Mouse (Mus musculus) hindbrain, embryonic 12.5 days (tissue): ENCODE results near the gene Atp1a3. TPM values are rescaled to one million over a fixed set of nuclear protein-coding genes. Genes with fewer than 3 reads are reported as not detected.

Experiments
- ATAC-seq: fragments of 200-750 bp; cut with Nextera tagmentation; 2 replicates; pipeline ENCODE4 v1.8.0; 2017; ENCODE audit warnings: moderate TSS enrichment; ENCODE audit not compliant: low FRiP score
- H3K27ac ChIP-seq: fragments of 300-500 bp; sonication (generic); 2 replicates; pipeline ENCODE4 v1.5.1; 2016; ENCODE audit warnings: mild to moderate bottlenecking
- H3K27me3 ChIP-seq: fragments of 300-500 bp; sonication (generic); 2 replicates; pipeline ENCODE4 v1.6.1; 2016; ENCODE audit warnings: mild to moderate bottlenecking
- H3K36me3 ChIP-seq: fragments of 300-500 bp; sonication (generic); 2 replicates; pipeline ENCODE4 v1.6.1; 2016; ENCODE audit warnings: mild to moderate bottlenecking
- H3K4me1 ChIP-seq: fragments of 300-500 bp; sonication (generic); 2 replicates; pipeline ENCODE4 v1.6.1; 2016
- H3K4me2 ChIP-seq: fragments of 300-500 bp; sonication (generic); replicated peaks from 2 replicates; pipeline ENCODE4 v1.6.1; 2016; ENCODE audit warnings: mild to moderate bottlenecking
- H3K4me3 ChIP-seq: fragments of 300-500 bp; sonication (generic); 2 replicates; pipeline ENCODE4 v1.5.1; 2016; ENCODE audit warnings: mild to moderate bottlenecking
- H3K9ac ChIP-seq: fragments of 300-500 bp; sonication (generic); 2 replicates; pipeline ENCODE4 v1.6.1; 2016; ENCODE audit warnings: mild to moderate bottlenecking, moderate library complexity
- H3K9me3 ChIP-seq: fragments of 300-500 bp; sonication (generic); replicated peaks from 2 replicates; pipeline ENCODE4 v1.6.1; 2016; ENCODE audit warnings: mild to moderate bottlenecking
- whole genome bisulfite sequencing: fragments of 180-500 bp; shearing (Covaris S2); methylation state at CpG from one replicate; pipeline ENCODE4 v1.1.7; 2016; 5-methylcytosine and 5-hydroxymethylcytosine counted together
- polyA plus RNA-seq: library from polyadenylated mRNA; unstranded; fragments of >200 nt; fragmentation: Nextera tagmentation; extraction: Ambion mirVana; gene quantifications from 2 replicates; pipeline ENCODE4 v1.2.1, GENCODE M21; 2016

Gene Atp1a3
- polyA plus RNA-seq, 1 experiment from 2014 or later = 110 TPM

DNA sequence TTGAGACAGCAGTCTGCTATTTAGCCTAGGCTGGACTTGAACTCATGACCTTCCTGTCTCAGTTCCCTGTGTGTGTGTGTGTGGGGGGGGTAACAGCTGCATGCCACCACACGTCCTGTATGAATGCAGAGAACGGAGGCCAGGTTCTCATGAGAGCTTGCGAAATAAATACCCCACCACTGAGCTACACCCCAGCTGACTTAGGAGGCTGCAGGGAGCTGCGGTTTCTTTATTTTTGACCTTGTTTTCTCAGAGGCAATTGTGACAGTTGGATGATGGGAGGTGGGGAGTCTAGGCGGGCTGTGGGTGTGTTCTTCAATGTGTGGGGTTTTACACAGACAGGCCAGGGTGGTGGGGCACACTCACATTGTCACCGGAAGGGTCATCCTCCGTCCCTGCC lies 5.5 kb downstream of the Atp1a3 start:
- Histone ChIP-seq H3K4me1 (peaks cover 22% of the 10 kb centered on the region), H3K9ac (no peak overlapping the region), H3K4me3 (no peak overlapping the region), H3K36me3 (peaks cover 34% of the 10 kb centered on the region), H3K27me3 (peaks cover 16% of the 10 kb centered on the region), H3K27ac (no peak overlapping the region), H3K9me3 (no peaks in the 10 kb centered on the region), H3K4me2 (no peak overlapping the region)
- WGBS = 77% methylated on average over 7 of the region's 7 CpGs
- ATAC-seq = no peak

DNA sequence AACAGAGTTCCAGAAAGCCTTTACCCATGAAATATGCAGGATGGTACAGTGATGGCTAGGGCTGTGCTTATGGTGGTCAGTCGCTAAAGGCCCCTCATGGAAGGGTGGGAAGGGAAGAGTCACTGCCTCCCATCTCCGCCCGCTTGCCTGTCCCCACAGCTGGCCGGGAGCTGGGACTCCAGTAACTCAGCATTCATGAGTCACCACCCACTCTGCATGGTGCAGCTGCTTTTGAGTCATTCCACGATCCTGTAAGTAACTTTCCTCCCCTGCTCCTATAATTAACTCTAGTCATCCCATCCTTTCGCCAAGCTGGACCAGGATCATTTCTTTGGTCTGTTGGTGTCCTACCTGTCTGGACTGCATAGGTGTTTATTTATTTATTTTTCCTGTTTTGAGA lies 12.7 kb downstream of the Atp1a3 start:
- Histone ChIP-seq H3K36me3 (peaks cover 84% of the 10 kb centered on the region), H3K4me3 (no peak overlapping the region), H3K27me3 (peaks cover 8% of the 10 kb centered on the region; the same call in 1 of the 2 replicates), H3K9ac (no peak overlapping the region), H3K27ac (no peak overlapping the region), H3K9me3 (no peaks in the 10 kb centered on the region), H3K4me2 (no peak overlapping the region), H3K4me1 (no peaks in the 10 kb centered on the region)
- 81% methylated on average over 6 of the region's 6 CpGs for WGBS
- no peak for ATAC-seq

DNA sequence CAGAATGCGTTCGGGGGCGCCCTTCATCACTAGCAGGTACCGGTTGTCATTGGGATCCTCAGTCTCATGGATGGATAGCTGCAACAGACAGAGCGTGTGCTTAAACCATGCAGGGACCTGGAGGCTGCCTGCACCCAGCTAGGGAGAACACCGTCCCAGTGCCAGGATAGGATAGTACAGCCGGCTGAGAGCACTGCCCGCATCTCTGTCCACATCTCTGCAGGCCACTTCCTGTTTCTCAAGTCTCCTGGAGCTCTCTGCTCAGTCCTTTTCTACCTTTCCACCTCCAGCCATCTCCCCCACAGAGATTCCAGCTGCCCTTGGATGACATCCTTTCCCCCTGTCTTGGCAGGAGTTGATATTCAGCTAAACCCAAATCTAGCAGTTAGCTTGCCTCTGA lies 15.3 kb downstream of the Atp1a3 start:
- no peak overlapping the region for H3K4me3 ChIP-seq
- WGBS = 85% methylated on average over 8 of the region's 8 CpGs
- ATAC-seq = no peak
- H3K9me3 ChIP-seq = no peaks in the 10 kb centered on the region
- peaks cover 89% of the 10 kb centered on the region for H3K36me3 ChIP-seq
- H3K27me3 ChIP-seq = peaks cover 8% of the 10 kb centered on the region; the same call in 1 of the 2 replicates
- H3K4me1 ChIP-seq = no peaks in the 10 kb centered on the region
- no peak overlapping the region for H3K27ac ChIP-seq
- H3K4me2 ChIP-seq = no peak overlapping the region
- H3K9ac ChIP-seq = no peak overlapping the region

DNA sequence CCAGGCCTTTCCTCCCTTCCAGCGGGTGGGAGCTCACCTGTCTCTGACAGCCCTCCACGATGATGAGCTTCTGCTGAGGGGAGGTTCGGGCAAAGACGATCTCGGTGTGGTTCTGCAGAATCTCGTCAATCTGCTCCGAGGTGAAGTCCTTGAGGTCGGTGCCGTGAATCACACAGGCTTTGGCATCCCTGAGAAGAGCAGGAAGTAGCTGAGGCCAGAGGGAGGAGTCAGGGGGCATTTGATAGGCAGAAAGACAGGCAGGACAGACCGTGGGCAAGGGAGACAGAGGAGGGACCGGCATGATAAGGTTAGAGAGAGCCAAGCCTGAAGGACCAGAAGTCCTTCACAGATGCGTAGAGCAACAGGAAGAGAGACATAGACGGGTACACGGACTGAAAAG lies 17.8 kb downstream of the Atp1a3 start:
- H3K36me3 ChIP-seq = peaks cover 84% of the 10 kb centered on the region
- H3K4me3 ChIP-seq = no peak overlapping the region
- no peak overlapping the region for H3K9ac ChIP-seq
- WGBS = 88% methylated on average over 14 of the region's 14 CpGs
- H3K4me1 ChIP-seq = no peaks in the 10 kb centered on the region
- no peak overlapping the region for H3K27ac ChIP-seq
- no peak overlapping the region for H3K4me2 ChIP-seq
- H3K9me3 ChIP-seq = no peaks in the 10 kb centered on the region
- H3K27me3 ChIP-seq = peaks cover 7% of the 10 kb centered on the region; the same call in 1 of the 2 replicates
- ATAC-seq = no peak

DNA sequence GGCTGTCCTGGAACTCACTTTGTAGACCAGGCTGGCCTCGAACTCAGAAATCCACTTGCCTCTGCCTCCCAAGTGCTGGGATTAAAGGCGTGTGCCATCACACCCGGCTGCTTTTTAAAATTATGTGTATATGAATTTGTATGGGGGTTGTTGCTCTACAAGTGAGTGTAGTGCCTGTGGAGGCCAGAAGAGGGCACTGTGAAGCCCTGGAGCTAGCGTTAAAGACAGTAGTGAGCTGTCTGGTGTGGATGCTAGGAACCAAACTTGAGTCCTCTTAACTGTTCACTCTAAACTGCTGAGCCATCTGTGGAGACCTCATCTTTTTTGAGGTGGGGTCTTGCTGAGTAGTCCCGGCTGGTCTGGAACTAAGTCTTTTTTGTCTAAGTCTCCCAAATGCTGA lies 20.0 kb downstream of the Atp1a3 start:
- H3K27ac ChIP-seq = no peak overlapping the region
- H3K4me3 ChIP-seq = no peak overlapping the region
- H3K9me3 ChIP-seq = no peaks in the 10 kb centered on the region
- WGBS = 68% methylated on average over 5 of the region's 5 CpGs
- peaks cover 76% of the 10 kb centered on the region for H3K36me3 ChIP-seq
- no peaks in the 10 kb centered on the region for H3K27me3 ChIP-seq
- H3K4me1 ChIP-seq = no peaks in the 10 kb centered on the region
- no peak overlapping the region for H3K4me2 ChIP-seq
- no peak for ATAC-seq
- H3K9ac ChIP-seq = no peak overlapping the region

DNA sequence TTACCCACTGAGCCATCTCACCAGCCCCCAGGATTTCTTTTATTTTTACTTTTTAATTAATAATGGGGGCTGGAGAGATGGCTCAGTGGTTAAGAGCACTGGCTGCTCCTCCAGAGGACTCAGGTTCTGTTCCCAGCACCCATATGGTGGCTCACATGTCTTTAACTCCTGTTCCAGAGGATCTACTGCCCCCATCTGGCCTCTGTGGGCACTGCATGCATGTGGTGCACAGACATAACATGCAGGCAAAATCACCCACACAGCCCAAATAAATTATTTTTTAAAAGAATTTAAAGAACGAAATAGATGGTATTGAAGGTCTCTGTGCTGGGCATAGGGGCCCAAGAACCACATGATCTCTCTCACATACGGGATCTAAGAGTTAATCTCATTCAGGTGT lies 21.5 kb downstream of the Atp1a3 start:
- H3K27me3 ChIP-seq = no peaks in the 10 kb centered on the region
- no peak overlapping the region for H3K9ac ChIP-seq
- 90% methylated on average over 2 of the region's 2 CpGs for WGBS
- no peaks in the 10 kb centered on the region for H3K4me1 ChIP-seq
- peaks cover 77% of the 10 kb centered on the region for H3K36me3 ChIP-seq
- no peaks in the 10 kb centered on the region for H3K9me3 ChIP-seq
- no peak overlapping the region for H3K4me3 ChIP-seq
- no peak for ATAC-seq
- no peak overlapping the region for H3K27ac ChIP-seq
- H3K4me2 ChIP-seq = no peak overlapping the region

DNA sequence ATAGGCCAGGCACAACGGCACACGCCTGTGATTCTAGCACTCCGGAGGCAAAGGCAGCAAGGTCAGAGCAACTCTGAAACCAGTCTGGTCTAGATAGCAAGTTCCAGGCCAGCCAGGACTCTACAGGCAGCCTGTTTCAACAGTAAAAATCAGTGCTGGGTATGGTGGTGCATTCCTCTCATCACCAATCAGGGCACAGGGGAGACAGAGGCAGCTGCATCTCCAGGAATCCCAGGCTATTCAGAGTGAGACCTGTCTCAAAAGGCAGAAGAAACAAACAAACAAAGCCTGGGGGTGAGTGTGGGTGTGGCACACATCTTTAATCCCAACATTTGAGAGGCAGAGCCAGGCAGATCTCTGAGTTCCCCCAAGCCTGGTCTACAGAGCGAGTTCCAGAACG lies 22.4 kb downstream of the Atp1a3 start:
- peaks cover 77% of the 10 kb centered on the region for H3K36me3 ChIP-seq
- no peak overlapping the region for H3K4me2 ChIP-seq
- no peak overlapping the region for H3K27ac ChIP-seq
- ATAC-seq = no peak
- H3K9ac ChIP-seq = no peak overlapping the region
- no peaks in the 10 kb centered on the region for H3K27me3 ChIP-seq
- H3K9me3 ChIP-seq = no peaks in the 10 kb centered on the region
- H3K4me1 ChIP-seq = no peaks in the 10 kb centered on the region
- WGBS = 84% methylated on average over 5 of the region's 5 CpGs
- H3K4me3 ChIP-seq = no peak overlapping the region

DNA sequence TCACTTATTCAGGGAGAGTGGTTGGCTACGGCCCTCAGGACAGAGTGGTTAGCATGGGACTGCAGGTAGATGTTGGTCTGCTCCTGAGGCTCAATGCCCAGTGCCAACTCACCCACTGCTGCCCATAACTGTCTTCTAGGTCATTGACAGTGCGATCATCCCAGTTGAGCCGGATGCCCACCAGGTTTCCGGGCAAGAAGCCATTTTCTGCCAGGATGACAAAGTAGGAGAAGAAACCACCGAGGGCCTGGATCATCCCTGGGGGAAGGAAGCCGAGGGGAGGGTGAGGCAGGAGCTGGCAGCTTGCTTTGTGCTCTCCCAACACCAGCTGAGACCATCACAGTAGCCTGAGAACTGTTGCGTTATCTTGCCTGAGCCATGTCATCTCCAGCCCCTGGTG lies 25.3 kb downstream of the Atp1a3 start:
- Histone ChIP-seq H3K36me3 (peaks cover 60% of the 10 kb centered on the region), H3K4me1 (no peaks in the 10 kb centered on the region), H3K9ac (no peak overlapping the region), H3K9me3 (no peaks in the 10 kb centered on the region), H3K27me3 (no peaks in the 10 kb centered on the region), H3K27ac (no peak overlapping the region), H3K4me3 (no peak overlapping the region), H3K4me2 (no peak overlapping the region)
- no peak for ATAC-seq
- WGBS = 84% methylated on average over 7 of the region's 7 CpGs

DNA sequence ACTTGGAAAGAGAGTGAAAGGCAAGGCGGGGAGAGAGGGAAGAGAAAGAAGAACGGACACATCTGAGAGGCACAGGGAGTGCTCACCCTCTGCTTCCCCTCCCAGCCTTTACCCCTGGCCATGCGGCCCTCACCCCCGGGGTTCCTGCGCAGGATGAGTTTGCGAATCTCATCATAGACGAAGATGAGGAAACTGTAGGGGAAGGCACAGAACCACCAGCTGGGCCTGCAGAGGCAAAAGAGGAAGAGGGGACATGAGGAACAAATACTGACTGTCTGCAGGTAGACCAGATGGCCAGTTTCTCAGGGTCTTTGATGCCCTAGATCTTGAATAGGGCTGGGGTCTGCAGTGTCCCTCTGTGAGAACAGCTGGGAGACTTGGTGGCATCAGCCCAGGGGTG lies 27.0 kb downstream of the Atp1a3 start:
- no peaks in the 10 kb centered on the region for H3K27me3 ChIP-seq
- peaks cover 46% of the 10 kb centered on the region for H3K36me3 ChIP-seq
- WGBS = 75% methylated on average over 7 of the region's 7 CpGs
- no peak overlapping the region for H3K4me2 ChIP-seq
- no peak overlapping the region for H3K27ac ChIP-seq
- H3K4me3 ChIP-seq = no peak overlapping the region
- H3K9ac ChIP-seq = no peak overlapping the region
- H3K9me3 ChIP-seq = no peaks in the 10 kb centered on the region
- no peaks in the 10 kb centered on the region for H3K4me1 ChIP-seq
- no peak for ATAC-seq

DNA sequence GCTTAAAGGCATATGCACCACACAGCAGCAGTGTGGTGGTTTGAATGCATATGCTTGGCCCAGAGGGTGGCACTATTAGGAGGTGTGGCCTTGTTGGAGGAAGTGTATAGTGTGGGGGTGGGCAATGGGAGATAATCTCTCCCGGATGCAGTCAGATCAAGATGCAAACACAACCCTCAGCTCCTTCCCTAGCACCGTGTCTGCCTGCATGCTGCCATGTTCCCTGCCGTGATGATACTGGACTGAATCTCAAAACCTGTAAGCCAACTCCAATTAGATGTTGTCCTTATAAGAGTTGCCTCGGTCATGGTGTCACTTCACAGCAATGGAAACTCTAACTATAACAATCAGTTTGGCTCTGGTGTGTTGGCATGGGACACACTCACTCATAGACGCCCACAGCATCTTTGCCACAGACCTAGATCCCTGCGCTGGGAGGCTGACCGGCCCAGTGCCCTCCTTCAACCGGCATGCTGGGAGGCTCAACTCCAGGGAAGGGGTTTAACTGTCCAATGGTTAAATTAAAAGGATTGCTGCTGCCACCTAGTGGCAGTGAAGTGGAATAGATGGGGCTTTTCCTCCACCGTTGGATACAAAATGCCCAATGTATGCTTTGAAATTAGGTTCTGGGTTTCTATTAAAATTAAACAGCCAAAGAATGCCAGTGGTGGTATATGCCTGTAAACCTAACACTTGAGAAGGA lies 30.7 kb downstream of the Atp1a3 start:
- Histone ChIP-seq H3K4me2 (no peak overlapping the region), H3K27ac (no peak overlapping the region), H3K9ac (no peak overlapping the region), H3K9me3 (no peaks in the 10 kb centered on the region), H3K4me3 (no peak overlapping the region), H3K4me1 (peaks cover 11% of the 10 kb centered on the region), H3K36me3 (peaks cover 27% of the 10 kb centered on the region), H3K27me3 (no peaks in the 10 kb centered on the region)
- WGBS = 32% methylated on average over 9 of the region's 9 CpGs
- ATAC-seq = no peak

DNA sequence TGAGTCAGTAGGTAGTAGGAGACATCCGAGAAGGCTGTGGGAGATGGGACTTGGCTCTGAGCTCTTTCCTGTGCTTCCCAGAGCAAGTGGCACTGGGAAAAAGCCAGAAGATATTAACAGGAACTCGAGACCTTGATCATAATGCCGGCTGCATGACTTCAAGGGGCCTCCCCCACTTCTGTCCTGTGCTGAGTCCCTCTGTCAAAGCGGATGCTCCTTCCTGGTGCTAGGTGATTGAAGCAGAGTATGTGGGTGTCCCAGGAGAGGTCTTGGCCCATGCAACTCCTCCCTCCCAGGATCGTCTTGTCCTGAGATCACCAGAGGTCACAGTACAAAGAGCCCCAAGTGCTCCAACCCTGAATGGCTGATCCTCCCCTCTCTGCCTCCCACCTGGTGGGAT lies 31.9 kb downstream of the Atp1a3 start:
- 71% methylated on average over 5 of the region's 5 CpGs for WGBS

DNA sequence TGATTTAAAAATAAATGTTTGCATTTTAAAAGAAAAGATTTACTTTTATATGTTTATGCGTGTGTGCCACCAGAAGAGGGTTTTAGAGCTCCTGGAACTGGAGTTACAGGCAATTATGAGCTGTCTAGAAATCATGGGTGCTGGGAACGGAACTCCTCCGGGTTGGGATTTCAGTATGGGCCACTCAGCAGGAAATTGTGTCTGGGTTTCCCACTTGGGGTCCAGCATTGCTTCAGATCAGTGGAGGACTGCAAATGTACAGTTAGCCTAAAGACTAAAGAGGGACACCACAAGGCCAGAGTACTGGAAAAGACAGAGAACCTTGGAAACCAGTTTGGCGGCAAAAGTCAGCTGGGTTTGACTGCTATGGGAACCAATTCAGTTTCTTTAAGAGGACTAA lies 32.5 kb downstream of the Atp1a3 start:
- Histone ChIP-seq H3K9ac (no peak overlapping the region), H3K4me3 (no peak overlapping the region), H3K36me3 (peaks cover 12% of the 10 kb centered on the region), H3K4me2 (no peak overlapping the region), H3K9me3 (no peaks in the 10 kb centered on the region), H3K27me3 (no peaks in the 10 kb centered on the region), H3K4me1 (peaks cover 11% of the 10 kb centered on the region), H3K27ac (no peak overlapping the region)
- ATAC-seq = no peak
- WGBS = 82% methylated on average over 4 of the region's 4 CpGs

More for the DNA sequence above, 31.9 kb downstream of the Atp1a3 start:
- H3K9ac ChIP-seq = no peak overlapping the region
- no peaks in the 10 kb centered on the region for H3K27me3 ChIP-seq
- ATAC-seq = no peak
- H3K36me3 ChIP-seq = peaks cover 19% of the 10 kb centered on the region
- H3K4me3 ChIP-seq = no peak overlapping the region
- peaks cover 11% of the 10 kb centered on the region for H3K4me1 ChIP-seq
- no peaks in the 10 kb centered on the region for H3K9me3 ChIP-seq
- no peak overlapping the region for H3K27ac ChIP-seq
- no peak overlapping the region for H3K4me2 ChIP-seq
